8 mouse cellular contexts compared by ENCODE assay signal in genomic region chr11:94564437-94565150, GRCm38 (mm10). TPM values are rescaled to one million over a fixed set of nuclear protein-coding genes. Genes with fewer than 3 reads are reported as not detected.
DNase-seq lines count a peak whose midpoint lies in the region; ATAC-seq lines count a peak whose summit lies in the region.

Chad (plus strand) TSS chr11:94565047.

- ATAC-seq in forebrain, embryonic 15.5 days (replicated peaks) = no peak
- ATAC-seq in hindbrain, embryonic 14.5 days (ENCODE audit: low FRiP score) = peak; percentile 27; the same call in 1 of the 2 replicates
- ATAC-seq in limb, embryonic 15.5 days (ENCODE audit: insufficient number of reproducible peaks, low FRiP score, low TSS enrichment, low read depth) = peak; percentile 50
- ATAC-seq in midbrain, embryonic 13.5 days = peak; percentile 13; the same call in 1 of the 2 replicates

- H3K36me3 ChIP-seq in forebrain, embryonic 15.5 days = no peaks in the 10 kb centered on the region
- H3K36me3 ChIP-seq in hindbrain, embryonic 14.5 days (replicated peaks; ENCODE audit: control insufficient read depth, insufficient read depth) = no peaks in the 10 kb centered on the region
- peaks cover 14% of the 10 kb centered on the region for H3K36me3 ChIP-seq in limb, embryonic 15.5 days
- H3K36me3 ChIP-seq in midbrain, embryonic 13.5 days = no peaks in the 10 kb centered on the region

- no peak within 1 kb of the TSS; the same call in 1 of the 2 replicates for H3K9ac ChIP-seq in forebrain, embryonic 15.5 days (replicated peaks)
- H3K9ac ChIP-seq in hindbrain, embryonic 14.5 days = peak within 1 kb of the TSS; percentile 34; the same call in 1 of the 2 replicates
- no peak within 1 kb of the TSS for H3K9ac ChIP-seq in limb, embryonic 15.5 days
- peak within 1 kb of the TSS; percentile 36; the same call in 1 of the 2 replicates for H3K9ac ChIP-seq in midbrain, embryonic 13.5 days (replicated peaks)

- peak within 1 kb of the TSS; percentile 21 for H3K4me3 ChIP-seq in forebrain, embryonic 15.5 days
- peak within 1 kb of the TSS; percentile 22 for H3K4me3 ChIP-seq in hindbrain, embryonic 14.5 days (replicated peaks; ENCODE audit: low read length)
- H3K4me3 ChIP-seq in limb, embryonic 15.5 days = peak within 1 kb of the TSS; percentile 32
- H3K4me3 ChIP-seq in midbrain, embryonic 13.5 days (replicated peaks) = peak within 1 kb of the TSS; percentile 31

- H3K4me1 ChIP-seq in forebrain, embryonic 15.5 days = peaks cover 10% of the 10 kb centered on the region
- H3K4me1 ChIP-seq in hindbrain, embryonic 14.5 days (replicated peaks; ENCODE audit: control insufficient read depth, insufficient read depth, low read length) = peaks cover 10% of the 10 kb centered on the region; the same call in 1 of the 2 replicates
- peaks cover 37% of the 10 kb centered on the region for H3K4me1 ChIP-seq in limb, embryonic 15.5 days
- H3K4me1 ChIP-seq in midbrain, embryonic 13.5 days (replicated peaks) = peaks cover 13% of the 10 kb centered on the region

- H3K27ac ChIP-seq in forebrain, embryonic 15.5 days (replicated peaks) = no peak within 1 kb of the TSS
- H3K27ac ChIP-seq in hindbrain, embryonic 14.5 days = no peak within 1 kb of the TSS
- peak within 1 kb of the TSS; percentile 72 for H3K27ac ChIP-seq in limb, embryonic 15.5 days
- H3K27ac ChIP-seq in midbrain, embryonic 13.5 days = no peak within 1 kb of the TSS

- H3K9me3 ChIP-seq in forebrain, embryonic 15.5 days = no peaks in the 10 kb centered on the region
- H3K9me3 ChIP-seq in hindbrain, embryonic 14.5 days (ENCODE audit: control insufficient read depth, low read length) = no peaks in the 10 kb centered on the region
- no peaks in the 10 kb centered on the region for H3K9me3 ChIP-seq in limb, embryonic 15.5 days
- H3K9me3 ChIP-seq in midbrain, embryonic 13.5 days = no peaks in the 10 kb centered on the region

- H3K4me2 ChIP-seq in forebrain, embryonic 15.5 days (replicated peaks) = peak within 1 kb of the TSS; percentile 44
- H3K4me2 ChIP-seq in hindbrain, embryonic 14.5 days (replicated peaks) = peak within 1 kb of the TSS; percentile 51
- peak within 1 kb of the TSS; percentile 48 for H3K4me2 ChIP-seq in limb, embryonic 15.5 days
- peak within 1 kb of the TSS; percentile 51 for H3K4me2 ChIP-seq in midbrain, embryonic 13.5 days (replicated peaks)

- WGBS in forebrain, embryonic 15.5 days = 3% methylated on average over 35 of the region's 35 CpGs
- WGBS in hindbrain, embryonic 14.5 days = 3% methylated on average over 35 of the region's 35 CpGs
- WGBS in limb, embryonic 15.5 days = 6% methylated on average over 35 of the region's 35 CpGs
- WGBS in midbrain, embryonic 13.5 days = 3% methylated on average over 35 of the region's 35 CpGs

- peaks cover 21% of the 10 kb centered on the region; the same call in 1 of the 2 replicates for H3K27me3 ChIP-seq in forebrain, embryonic 15.5 days
- H3K27me3 ChIP-seq in hindbrain, embryonic 14.5 days (ENCODE audit: control insufficient read depth, insufficient read depth, low read length) = peaks cover 32% of the 10 kb centered on the region
- H3K27me3 ChIP-seq in limb, embryonic 15.5 days = peaks cover 19% of the 10 kb centered on the region
- H3K27me3 ChIP-seq in midbrain, embryonic 13.5 days = peaks cover 34% of the 10 kb centered on the region

- DNase-seq in 3134 (ENCODE audit: extremely low read depth, insufficient read length, low spot score) (peak; percentile 18), R1 (ENCODE audit: low read depth, low spot score) (peak; percentile 63)
- no peak for DNase-seq in hindbrain, embryonic 14.5 days (ENCODE audit: low spot score)
- DNase-seq in testis, postnatal 10 days (ENCODE audit: low spot score) = peak; percentile 79
- no peak for DNase-seq in layer of hippocampus, postnatal 36 days

RNA-seq across cellular contexts. Expression of gene Chad, which starts in this region (rescaled TPM):
- 0.14 and 0.17 TPM in 2 replicates for polyA plus RNA-seq in forebrain, embryonic 15.5 days (2015; fragmentation: Nextera tagmentation; extraction: Ambion mirVana)
- polyA plus RNA-seq in hindbrain, embryonic 14.5 days (2014; fragmentation: Nextera tagmentation; extraction: Ambion mirVana) = 0.15 and 0.37 TPM in 2 replicates
- polyA plus RNA-seq in limb, embryonic 15.5 days (2015; fragmentation: Nextera tagmentation; extraction: Ambion mirVana) = 22.7 and 31.1 TPM in 2 replicates
- 0.12 TPM in 1 of 2 replicates, not detected in the other for polyA plus RNA-seq in midbrain, embryonic 13.5 days (2015; fragmentation: Nextera tagmentation; extraction: Ambion mirVana)
- total RNA-seq in layer of hippocampus, postnatal 36 days (2021) = under 1 TPM; 0.27 to 0.53 TPM

Comparison
In these comparisons a context has a peak if more than half of its experiments do, and no peak if none do; other contexts are left out.
1. RNA of gene Chad (polyA plus RNA-seq): 22.7 to 31.1 TPM in limb, embryonic 15.5 days; 0.14 to 0.17 TPM in forebrain, embryonic 15.5 days, 0.15 to 0.37 TPM in hindbrain, embryonic 14.5 days and 0.12 TPM in midbrain, embryonic 13.5 days; every median in the first group is over 10 times any median in the second.
2. Peak in ATAC-seq, H3K4me3 ChIP-seq, H3K9ac ChIP-seq and H3K4me2 ChIP-seq in hindbrain, embryonic 14.5 days; RNA of the gene not detected or under 1 TPM.
3. Peak in ATAC-seq, H3K4me3 ChIP-seq, H3K9ac ChIP-seq and H3K4me2 ChIP-seq in midbrain, embryonic 13.5 days; RNA of the gene not detected or under 1 TPM.
4. DNase-seq: peak in 3134 (single experiment), R1 (single experiment) and testis, postnatal 10 days (single experiment); none in hindbrain, embryonic 14.5 days (single experiment) and layer of hippocampus, postnatal 36 days (0 of 2).
5. Peak in every context shown above with its lines, with median percentiles within 50 percentile points of each other: H3K4me2 ChIP-seq and H3K4me3 ChIP-seq.